Mouse (Mus musculus) MEL (cell line): Measurements from ENCODE around the gene Ak3. TPM values are rescaled to one million over a fixed set of nuclear protein-coding genes. Genes with fewer than 3 reads are reported as not detected.

Experiments
- DNase-seq: peaks from one replicate; pipeline ENCODE4 v3.0.0; 2011; ENCODE audit warnings: low read depth, low spot score
- H3K27ac ChIP-seq: 2 replicates; pipeline ENCODE4 v1.5.1; 2012; ENCODE audit warnings: low read depth, mild to moderate bottlenecking, control low read depth, low read length, moderate library complexity; ENCODE audit not compliant: control insufficient read depth
- H3K27me3 ChIP-seq, 2 experiments: fragments of 150-350 bp in 1 of 2; sonication (generic) in 1 of 2; 2 replicates each; pipeline ENCODE4 v1.6.1; 2012; ENCODE audit warnings: low read length in 2 of 2, mild to moderate bottlenecking in 2 of 2, improper control_type of control experiment in 1 of 2, moderate library complexity in 1 of 2; ENCODE audit not compliant: insufficient read depth in 2 of 2, control insufficient read depth in 1 of 2
- H3K36me3 ChIP-seq, 2 experiments: 2 replicates each; pipeline ENCODE4 v1.6.1; 2012 to 2014; ENCODE audit warnings: low read length in 2 of 2, improper control_type of control experiment in 1 of 2, inconsistent platforms in 1 of 2, mild to moderate bottlenecking in 1 of 2; ENCODE audit not compliant: insufficient read depth in 2 of 2, control insufficient read depth in 1 of 2
- H3K4me1 ChIP-seq, 2 experiments: fragments of 150-350 bp in 1 of 2; sonication (generic) in 1 of 2; 2 replicates each; pipeline ENCODE4 v1.6.1; 2012; ENCODE audit warnings: low read length in 2 of 2, improper control_type of control experiment in 1 of 2, mild to moderate bottlenecking in 1 of 2; ENCODE audit not compliant: insufficient read depth in 2 of 2, control insufficient read depth in 1 of 2
- H3K4me3 ChIP-seq, 2 experiments: fragments of 150-350 bp in 1 of 2; sonication (generic) in 1 of 2; 2 replicates each; pipeline ENCODE4 v1.5.1; 2012; ENCODE audit warnings: low read depth in 2 of 2, low read length in 2 of 2, mild to moderate bottlenecking in 2 of 2, moderate library complexity in 2 of 2, control low read depth in 1 of 2, improper control_type of control experiment in 1 of 2; ENCODE audit not compliant: control insufficient read depth in 1 of 2, insufficient read depth in 1 of 2
- H3K79me2 ChIP-seq: 2 replicates; pipeline ENCODE4 v1.6.1; 2012; ENCODE audit warnings: mild to moderate bottlenecking, low read length, moderate library complexity; ENCODE audit not compliant: control insufficient read depth, poor library complexity, insufficient read depth
- H3K9ac ChIP-seq: 2 replicates; pipeline ENCODE4 v1.6.1; 2012; ENCODE audit warnings: low read depth, mild to moderate bottlenecking, control low read depth, low read length, moderate library complexity; ENCODE audit not compliant: control insufficient read depth, poor library complexity, severe bottlenecking
- H3K9me3 ChIP-seq: fragments of 150-350 bp; sonication (generic); replicated peaks from 2 replicates; pipeline ENCODE4 v1.6.1; 2012; ENCODE audit warnings: mild to moderate bottlenecking, low read length, improper control_type of control experiment, moderate library complexity; ENCODE audit not compliant: insufficient read depth
- BHLHE40 ChIP-seq: IDR thresholded peaks from 2 replicates; pipeline ENCODE4 v1.6.1; 2012; ENCODE audit warnings: low read depth, mild to moderate bottlenecking, inconsistent platforms, low read length, improper control_type of control experiment, borderline replicate concordance
- CHD2 ChIP-seq: IDR thresholded peaks from 2 replicates; pipeline ENCODE4 v1.6.1; 2011; ENCODE audit warnings: low read length, improper control_type of control experiment
- CTCF ChIP-seq, 3 experiments: IDR thresholded peaks in 2 of 3; conservative IDR thresholded peaks in 1 of 3; 2 replicates each; pipeline ENCODE4 v1.5.1; 2011 to 2012; ENCODE audit warnings: low read length in 3 of 3, low read depth in 2 of 3, mild to moderate bottlenecking in 2 of 3, improper control_type of control experiment in 1 of 3, inconsistent platforms in 1 of 3, mixed read lengths in 1 of 3, moderate library complexity in 1 of 3; ENCODE audit not compliant: control insufficient read depth in 1 of 3, insufficient read depth in 1 of 3, poor library complexity in 1 of 3, severe bottlenecking in 1 of 3
- E2F4 ChIP-seq: IDR thresholded peaks from 2 replicates; pipeline ENCODE4 v1.6.1; 2011; ENCODE audit warnings: low read depth, low read length, improper control_type of control experiment, borderline replicate concordance
- ELF1 ChIP-seq: IDR thresholded peaks from 2 replicates; pipeline ENCODE4 v1.6.1; 2014; ENCODE audit warnings: low read depth, mild to moderate bottlenecking, inconsistent platforms, low read length, improper control_type of control experiment, moderate library complexity
- EP300 ChIP-seq, 2 experiments: IDR thresholded peaks; 2 replicates each; pipeline ENCODE4 v1.6.1; 2011; ENCODE audit warnings: improper control_type of control experiment in 2 of 2, low read length in 2 of 2, low read depth in 1 of 2, mild to moderate bottlenecking in 1 of 2
- GABPA ChIP-seq: IDR thresholded peaks from 2 replicates; pipeline ENCODE4 v1.6.1; 2012; ENCODE audit warnings: low read depth, mild to moderate bottlenecking, inconsistent platforms, low read length, improper control_type of control experiment, moderate library complexity
- JUND ChIP-seq: IDR thresholded peaks from 2 replicates; pipeline ENCODE4 v1.6.1; 2011; ENCODE audit warnings: low read depth, mild to moderate bottlenecking, improper control_type of control experiment, low read length
- MAZ ChIP-seq: IDR thresholded peaks from 2 replicates; pipeline ENCODE4 v1.6.1; 2012; ENCODE audit warnings: low read depth, mild to moderate bottlenecking, inconsistent platforms, low read length, improper control_type of control experiment
- MXI1 ChIP-seq: IDR thresholded peaks from 2 replicates; pipeline ENCODE4 v1.6.1; 2011; ENCODE audit warnings: mild to moderate bottlenecking, low read depth, low read length, improper control_type of control experiment
- MYC ChIP-seq: IDR thresholded peaks from 2 replicates; pipeline ENCODE4 v1.6.1; 2011; ENCODE audit warnings: low read depth, mild to moderate bottlenecking, low read length, improper control_type of control experiment, moderate library complexity
- NELFE ChIP-seq: IDR thresholded peaks from 2 replicates; pipeline ENCODE4 v1.6.1; 2011; ENCODE audit warnings: low read depth, low read length, improper control_type of control experiment
- RAD21 ChIP-seq: IDR thresholded peaks from 2 replicates; pipeline ENCODE4 v1.6.1; 2011; ENCODE audit warnings: mild to moderate bottlenecking, low read depth, low read length, improper control_type of control experiment
- TAL1 ChIP-seq: IDR thresholded peaks from 2 replicates; pipeline ENCODE4 v1.6.1; 2012; ENCODE audit warnings: mild to moderate bottlenecking, inconsistent platforms, low read length, moderate library complexity, mixed read lengths
- TBP ChIP-seq: IDR thresholded peaks from 2 replicates; pipeline ENCODE4 v1.8.0; 2011; ENCODE audit warnings: low read depth, low read length, improper control_type of control experiment
- TCF12 ChIP-seq: IDR thresholded peaks from 2 replicates; pipeline ENCODE4 v1.6.1; 2014; ENCODE audit warnings: low read depth, mild to moderate bottlenecking, inconsistent platforms, low read length, improper control_type of control experiment, moderate library complexity
- UBTF ChIP-seq: IDR thresholded peaks from 2 replicates; pipeline ENCODE4 v1.6.1; 2012; ENCODE audit warnings: low read depth, mild to moderate bottlenecking, inconsistent platforms, low read length, improper control_type of control experiment, moderate library complexity, borderline replicate concordance; ENCODE audit not compliant: insufficient read depth
- USF2 ChIP-seq, 2 experiments: IDR thresholded peaks; 2 replicates each; pipeline ENCODE4 v1.6.1; 2011 to 2012; ENCODE audit warnings: improper control_type of control experiment in 2 of 2, low read length in 2 of 2, borderline replicate concordance in 1 of 2, inconsistent platforms in 1 of 2, low read depth in 1 of 2, mild to moderate bottlenecking in 1 of 2; ENCODE audit not compliant: insufficient read depth in 1 of 2
- ZMIZ1 ChIP-seq: IDR thresholded peaks from 2 replicates; pipeline ENCODE4 v1.6.1; 2012; ENCODE audit warnings: low read depth, mild to moderate bottlenecking, inconsistent platforms, low read length, improper control_type of control experiment, moderate library complexity
- polyA plus RNA-seq, 2 experiments: library from polyadenylated mRNA; stranded (reverse) in 1 of 2; unstranded in 1 of 2; fragments of >175 nt in 1 of 2; fragments of >200 nt in 1 of 2; gene quantifications; 2 replicates each; pipeline versions ENCODE4 v1.2.1 to v1.2.4; 2012; ENCODE audit warnings: low replicate concordance in 2 of 2, low read depth in 1 of 2; ENCODE audit not compliant: insufficient read length in 2 of 2, insufficient read depth in 1 of 2, missing spikeins in 1 of 2
- total RNA-seq: library from RNA; depleted of rRNA; stranded (reverse); fragments of 300-350 nt; gene quantifications from 2 replicates; pipeline ENCODE4 v1.2.3, GENCODE M21; 2012

The Ak3 gene
- total and polyA plus RNA-seq, 3 experiments, result 47.3 to 86.3 (median 50.0) TPM

DNA sequence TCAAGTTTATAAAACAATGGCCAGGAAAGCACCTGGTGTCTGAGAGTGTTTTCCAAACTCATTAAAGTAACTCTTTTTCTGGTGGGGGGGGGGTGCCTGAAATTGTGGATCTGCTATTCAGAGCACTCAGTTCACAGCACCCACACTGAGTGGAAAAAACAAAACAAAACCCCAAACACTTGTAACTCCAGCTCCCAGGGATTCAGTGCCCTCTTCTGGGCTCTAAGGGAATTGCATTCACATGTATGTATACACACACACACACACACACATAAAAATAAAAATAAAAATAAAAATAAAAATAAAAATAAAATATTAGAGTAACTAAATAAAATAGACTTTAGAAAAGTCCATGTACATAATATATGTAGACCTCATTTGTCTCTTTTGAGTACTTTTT, 8.4 kb downstream of the Ak3 start:
- H3K9ac ChIP-seq, result no peak overlapping the region
- H3K79me2 ChIP-seq, result peaks cover 8% of the 10 kb centered on the region; the same call in 1 of the 2 replicates
- DNase-seq, result no peak
- no peaks in the 10 kb centered on the region; a peak in 1 of 4 replicates for H3K36me3 ChIP-seq
- no peak overlapping the region for H3K27ac ChIP-seq
- no peaks in the 10 kb centered on the region for H3K9me3 ChIP-seq
- H3K27me3 ChIP-seq, result no peaks in the 10 kb centered on the region
- TF ChIP-seq CTCF (IDR thresholded peaks at IDR 0.05 in 2 of 3, conservative IDR thresholded peaks at IDR 0.05 in 1 of 3; ENCODE audit: control insufficient read depth in 1 of 3, insufficient read depth in 1 of 3, low read depth in 2 of 3, low read length in 3 of 3, poor library complexity in 1 of 3, severe bottlenecking in 1 of 3), result peak in 2 of 3 experiments; percentile 5 to 22; a peak in 1 of 6 replicates
- no peak for TF ChIP-seq CHD2
- TF ChIP-seq, all 39 proteins: peak for 1
- Histone ChIP-seq H3K4me3 (no peak overlapping the region), H3K4me1 (no peaks in the 10 kb centered on the region)

DNA sequence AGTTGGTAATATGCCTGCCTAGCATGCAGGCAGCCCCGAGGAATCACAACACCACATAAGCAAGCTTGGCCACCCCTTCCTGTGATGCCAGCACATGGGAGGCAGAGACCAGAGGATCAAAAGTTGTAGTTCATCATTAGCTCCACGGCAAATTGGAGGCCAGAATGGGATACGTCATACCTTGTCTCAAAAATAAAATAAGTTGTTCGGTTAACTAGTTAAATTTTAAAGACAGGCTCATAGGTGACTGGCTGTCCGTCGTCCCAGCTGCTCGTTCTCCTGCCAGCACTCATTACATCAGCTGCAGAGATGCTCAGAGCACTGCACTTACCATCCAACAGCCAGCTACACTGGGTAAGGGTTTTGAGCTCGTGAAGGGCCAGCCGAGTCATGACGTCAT, 10.2 kb downstream of the Ak3 start:
- Histone ChIP-seq H3K9ac (no peak overlapping the region), H3K4me1 (no peaks in the 10 kb centered on the region; a peak in 1 of 4 replicates), H3K79me2 (peaks cover 8% of the 10 kb centered on the region; the same call in 1 of the 2 replicates), H3K9me3 (no peaks in the 10 kb centered on the region), H3K27ac (no peak overlapping the region), H3K4me3 (no peak overlapping the region)
- TF ChIP-seq ZMIZ1 (no peak), MAZ (no peak), GABPA (no peak), JUND (no peak), BHLHE40 (no peak), EP300 (IDR thresholded peaks at IDR 0.05; ENCODE audit: low read depth in 1 of 2, low read length in 2 of 2) (no peak), E2F4 (no peak), ELF1 (no peak), NELFE (no peak), TCF12 (no peak), USF2 (IDR thresholded peaks at IDR 0.05; ENCODE audit: borderline replicate concordance in 1 of 2, insufficient read depth in 1 of 2, low read depth in 1 of 2, low read length in 2 of 2) (no peak), TBP (no peak), UBTF (no peak), TAL1 (no peak), MXI1 (no peak), MYC (no peak), RAD21 (no peak)
- TF ChIP-seq, all 39 proteins: peak for 0
- Histone ChIP-seq H3K36me3 (peaks cover 0 to 2% of the 10 kb centered on the region in 2 experiments; a peak in 3 of 4 replicates), H3K27me3 (no peaks in the 10 kb centered on the region)
- DNase-seq, result no peak
